Comparison of ENCODE assay signal across 8 mouse cellular contexts in genomic region chr4:155696261-155697255, GRCm38 (mm10). TPM values are rescaled to one million over a fixed set of nuclear protein-coding genes. Genes with fewer than 3 reads are reported as not detected.
A peak's percentile ranks its signal among the peaks of the same experiment; 100 is the strongest.
DNase-seq lines count a peak whose midpoint lies in the region; ATAC-seq and TF ChIP-seq lines count a peak whose summit lies in the region.

No protein-coding gene starts in this region.

- peak overlapping the region; percentile 74 for H3K4me2 ChIP-seq in midbrain, embryonic 16.5 days (ENCODE audit: low read length)
- no peak overlapping the region for H3K4me2 ChIP-seq in liver, embryonic 11.5 days

- WGBS in midbrain, embryonic 16.5 days: 74% methylated on average over 16 of the region's 16 CpGs
- 64% methylated on average over 16 of the region's 16 CpGs for WGBS in liver, embryonic 11.5 days

- peaks cover 4% of the 10 kb centered on the region; the same call in 1 of the 2 replicates for H3K4me1 ChIP-seq in cortical plate, adult 2 months (ENCODE audit: control insufficient read depth, insufficient read depth, low read length)
- peaks cover 22% of the 10 kb centered on the region for H3K4me1 ChIP-seq in midbrain, embryonic 16.5 days (ENCODE audit: control insufficient read depth, insufficient read depth, low read length)
- 0 out of 2 replicates have a peak, but pooled peaks cover 2% of the 10 kb centered on the region for H3K4me1 ChIP-seq in liver, embryonic 11.5 days (replicated peaks; ENCODE audit: control insufficient read depth, insufficient read depth, low read length)

- H3K9ac ChIP-seq in midbrain, embryonic 16.5 days (ENCODE audit: low read depth, low read length): peak overlapping the region; percentile 82
- no peak overlapping the region for H3K9ac ChIP-seq in liver, embryonic 11.5 days (ENCODE audit: low read depth, low read length)

- ATAC-seq in midbrain, embryonic 16.5 days: no peak
- no peak for ATAC-seq in liver, embryonic 11.5 days (replicated peaks; ENCODE audit: low FRiP score)

- H3K36me3 ChIP-seq in midbrain, embryonic 16.5 days (ENCODE audit: control insufficient read depth, insufficient read depth, low read length): no peaks in the 10 kb centered on the region
- H3K36me3 ChIP-seq in liver, embryonic 11.5 days (ENCODE audit: control insufficient read depth, insufficient read depth, low read length): no peaks in the 10 kb centered on the region

- TF ChIP-seq POLR2A in cortical plate, adult 2 months (IDR thresholded peaks at IDR 0.05; ENCODE audit: extremely low read depth, insufficient read depth, low read length): no peak

- no peak for TF ChIP-seq CTCF in layer of hippocampus, adult 2 months (conservative IDR thresholded peaks at IDR 0.05)
- TF ChIP-seq CTCF in cortical plate, adult 2 months (IDR thresholded peaks at IDR 0.05; ENCODE audit: extremely low read depth, insufficient read depth, low read length): no peak

- H3K27ac ChIP-seq in layer of hippocampus, adult 2 months: peak overlapping the region; percentile 99
- no peak overlapping the region for H3K27ac ChIP-seq in cortical plate, adult 2 months (ENCODE audit: insufficient read depth, low read length)
- no peak overlapping the region for H3K27ac ChIP-seq in midbrain, embryonic 16.5 days (ENCODE audit: low read length)
- no peak overlapping the region for H3K27ac ChIP-seq in liver, embryonic 11.5 days (ENCODE audit: low read depth, low read length)

- peak overlapping the region; percentile 81 for H3K4me3 ChIP-seq in layer of hippocampus, adult 2 months
- peak overlapping the region; percentile 87 for H3K4me3 ChIP-seq in cortical plate, adult 2 months (ENCODE audit: insufficient read depth, low read length)
- H3K4me3 ChIP-seq in midbrain, embryonic 16.5 days (ENCODE audit: low read depth, low read length): peak overlapping the region; percentile 71
- H3K4me3 ChIP-seq in liver, embryonic 11.5 days (ENCODE audit: low read depth, low read length): no peak overlapping the region

- no peak for DNase-seq in layer of hippocampus, adult 2 months (ENCODE audit: low spot score in 2 of 2)
- DNase-seq in layer of hippocampus, postnatal 14 days (ENCODE audit: low spot score in 2 of 2): no peak
- peak; percentile 39 for DNase-seq in NIH3T3 (ENCODE audit: low read depth)
- DNase-seq in right cerebral cortex, postnatal 36 days (ENCODE audit: low spot score in 2 of 2): no peak
- no peak for DNase-seq in kidney, postnatal 36 days
- DNase-seq in liver, embryonic 11.5 days (ENCODE audit: low spot score): no peak

- no peaks in the 10 kb centered on the region for H3K9me3 ChIP-seq in midbrain, embryonic 16.5 days (replicated peaks; ENCODE audit: control insufficient read depth, low read length, poor library complexity, severe bottlenecking)
- H3K9me3 ChIP-seq in liver, embryonic 11.5 days (ENCODE audit: control insufficient read depth, low read length): no peaks in the 10 kb centered on the region

- no peaks in the 10 kb centered on the region for H3K27me3 ChIP-seq in midbrain, embryonic 16.5 days (ENCODE audit: control insufficient read depth, insufficient read depth, low read depth, low read length)
- peaks cover 45% of the 10 kb centered on the region for H3K27me3 ChIP-seq in liver, embryonic 11.5 days (replicated peaks; ENCODE audit: control insufficient read depth, insufficient read depth, low read length)

RNA-seq across cellular contexts. Expression of gene Fndc10, which starts 2.4 kb away (rescaled TPM):
- total RNA-seq in layer of hippocampus, adult 2 months (2021): 10 to 100 TPM; 26.5 to 27.9 TPM
- 10 to 100 TPM; 22.5 to 26.4 TPM for total RNA-seq in layer of hippocampus, postnatal 14 days (2021)
- 42.8 and 45.8 TPM in 2 replicates for polyA plus RNA-seq in cortical plate, adult 2 months (2012; rRNA removed)
- polyA plus RNA-seq in midbrain, embryonic 16.5 days (2015; fragmentation: Nextera tagmentation; extraction: Ambion mirVana): 11.4 and 12.2 TPM in 2 replicates
- polyA plus RNA-seq in liver, embryonic 11.5 days (2014; fragmentation: Nextera tagmentation; extraction: Ambion mirVana): 0.86 and 1.4 TPM in 2 replicates

RNA-seq across cellular contexts. Expression of gene Ssu72, which starts 8.0 kb away (rescaled TPM):
- 10 to 100 TPM; 90.9 to 92.8 TPM for total RNA-seq in layer of hippocampus, adult 2 months (2021)
- total RNA-seq in layer of hippocampus, postnatal 14 days (2021): 10 to 100 TPM; 65.7 to 79.1 TPM
- 131 and 138 TPM in 2 replicates for polyA plus RNA-seq in cortical plate, adult 2 months (2012; rRNA removed)
- polyA plus RNA-seq in midbrain, embryonic 16.5 days (2015; fragmentation: Nextera tagmentation; extraction: Ambion mirVana): 151 and 153 TPM in 2 replicates
- polyA plus RNA-seq in liver, embryonic 11.5 days (2014; fragmentation: Nextera tagmentation; extraction: Ambion mirVana): 122 and 125 TPM in 2 replicates

RNA-seq across cellular contexts. Expression of gene Mib2, which starts 27.6 kb away (rescaled TPM):
- 100 to 1,000 TPM; 111 to 114 TPM for total RNA-seq in layer of hippocampus, adult 2 months (2021)
- 10 to 100 TPM; 86.7 to 87.7 TPM for total RNA-seq in layer of hippocampus, postnatal 14 days (2021)
- polyA plus RNA-seq in cortical plate, adult 2 months (2012; rRNA removed): 153 and 169 TPM in 2 replicates
- polyA plus RNA-seq in midbrain, embryonic 16.5 days (2015; fragmentation: Nextera tagmentation; extraction: Ambion mirVana): 57.3 and 60.9 TPM in 2 replicates
- polyA plus RNA-seq in liver, embryonic 11.5 days (2014; fragmentation: Nextera tagmentation; extraction: Ambion mirVana): 10.4 and 12.2 TPM in 2 replicates

RNA-seq across cellular contexts. Expression of gene Tmem240, which starts 38.0 kb away (rescaled TPM):
- total RNA-seq in layer of hippocampus, adult 2 months (2021): 10 to 100 TPM; 32.7 to 39.0 TPM
- 10 to 100 TPM; 41.6 to 45.7 TPM for total RNA-seq in layer of hippocampus, postnatal 14 days (2021)
- 68.5 and 70.6 TPM in 2 replicates for polyA plus RNA-seq in cortical plate, adult 2 months (2012; rRNA removed)
- polyA plus RNA-seq in midbrain, embryonic 16.5 days (2015; fragmentation: Nextera tagmentation; extraction: Ambion mirVana): 22.0 and 25.3 TPM in 2 replicates
- polyA plus RNA-seq in liver, embryonic 11.5 days (2014; fragmentation: Nextera tagmentation; extraction: Ambion mirVana): 0.69 and 0.70 TPM in 2 replicates

RNA-seq across cellular contexts. Expression of gene Mmp23, which starts 43.4 kb away (rescaled TPM):
- total RNA-seq in layer of hippocampus, adult 2 months (2021): 1 to 10 TPM; 2.7 to 3.4 TPM
- 1 to 10 TPM; 1.5 to 4.7 TPM for total RNA-seq in layer of hippocampus, postnatal 14 days (2021)
- 5.9 and 6.0 TPM in 2 replicates for polyA plus RNA-seq in cortical plate, adult 2 months (2012; rRNA removed)
- 3.1 and 4.6 TPM in 2 replicates for polyA plus RNA-seq in midbrain, embryonic 16.5 days (2015; fragmentation: Nextera tagmentation; extraction: Ambion mirVana)
- 13.6 and 13.7 TPM in 2 replicates for polyA plus RNA-seq in liver, embryonic 11.5 days (2014; fragmentation: Nextera tagmentation; extraction: Ambion mirVana)
